Mouse (Mus musculus): ENCODE measurements around the gene Fto. TPM values are rescaled to one million over a fixed set of nuclear protein-coding genes. Genes with fewer than 3 reads are reported as not detected.
A peak's percentile ranks its signal among the peaks of the same experiment; 100 is the strongest.

Fto gene
- polyA plus RNA-seq, 1 experiment from 2014 or later = 28.6 TPM

DNA sequence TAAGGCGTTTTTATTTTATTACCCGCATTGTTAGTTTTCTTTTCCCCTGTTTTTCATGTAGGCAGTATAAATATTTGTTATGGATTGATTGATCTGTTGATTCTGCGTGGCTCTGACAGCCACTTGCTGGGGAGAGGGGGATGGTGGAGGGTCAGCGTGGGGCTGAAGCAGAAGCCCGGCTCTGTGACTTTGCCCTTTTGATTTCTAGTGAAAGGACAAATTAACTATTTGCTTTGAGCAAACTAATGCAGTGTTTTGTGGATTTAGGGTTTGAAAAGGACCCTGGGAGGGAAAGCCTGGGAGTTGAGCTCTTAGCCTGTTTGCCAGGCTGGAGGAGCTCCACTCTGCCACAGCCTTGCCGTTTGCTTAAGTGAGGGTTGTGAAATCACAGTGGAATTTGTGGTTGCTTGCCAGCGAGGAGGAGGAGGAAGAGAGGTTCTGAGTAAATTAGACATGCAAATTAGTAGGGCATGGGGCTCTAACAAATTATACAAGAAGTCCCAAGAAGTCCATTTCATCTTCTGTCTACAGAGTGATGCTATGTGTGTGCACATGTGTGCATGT is 68.3 kb downstream of the Fto start:
- no peaks in the 10 kb centered on the region for H3K36me3 ChIP-seq
- no peaks in the 10 kb centered on the region for H3K27me3 ChIP-seq (replicated peaks)
- H3K4me3 ChIP-seq = no peak overlapping the region
- H3K9ac ChIP-seq = no peak overlapping the region
- H3K27ac ChIP-seq = no peak overlapping the region
- WGBS (ENCODE audit: insufficient replicate concordance) = 32% methylated on average over 7 of the region's 7 CpGs
- H3K9me3 ChIP-seq (replicated peaks) = no peaks in the 10 kb centered on the region
- ATAC-seq = peak; percentile 28; the same call in 1 of the 2 replicates
- peaks cover 57% of the 10 kb centered on the region for H3K4me1 ChIP-seq
- no peak overlapping the region for H3K4me2 ChIP-seq

DNA sequence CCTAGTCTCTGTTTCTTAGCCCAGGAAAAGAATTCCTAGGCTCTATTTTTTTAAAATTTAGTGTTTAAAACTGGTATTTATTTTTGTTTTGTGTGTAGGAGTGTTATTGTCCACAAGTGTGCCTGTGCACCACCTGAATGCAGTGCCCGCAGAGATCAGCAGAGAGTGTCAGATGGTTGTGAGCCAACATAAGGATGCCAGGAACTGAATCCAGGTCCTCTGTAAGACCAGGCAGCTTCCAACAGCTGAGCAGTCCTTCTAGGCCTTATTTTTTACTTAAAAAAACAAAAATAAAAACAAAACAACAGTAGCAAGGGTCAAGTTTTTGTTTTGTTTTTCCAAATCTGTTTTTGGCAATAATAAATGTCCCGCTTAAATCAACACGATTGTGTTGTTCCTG is 69.9 kb downstream of the Fto start:
- Histone ChIP-seq H3K4me3 (no peak overlapping the region), H3K4me1 (peaks cover 41% of the 10 kb centered on the region), H3K27me3 (replicated peaks) (no peaks in the 10 kb centered on the region), H3K27ac (no peak overlapping the region), H3K9me3 (replicated peaks) (no peaks in the 10 kb centered on the region), H3K4me2 (no peak overlapping the region), H3K9ac (no peak overlapping the region), H3K36me3 (no peaks in the 10 kb centered on the region)
- no peak for ATAC-seq
- 76% methylated on average over 3 of the region's 3 CpGs for WGBS (ENCODE audit: insufficient replicate concordance)

DNA sequence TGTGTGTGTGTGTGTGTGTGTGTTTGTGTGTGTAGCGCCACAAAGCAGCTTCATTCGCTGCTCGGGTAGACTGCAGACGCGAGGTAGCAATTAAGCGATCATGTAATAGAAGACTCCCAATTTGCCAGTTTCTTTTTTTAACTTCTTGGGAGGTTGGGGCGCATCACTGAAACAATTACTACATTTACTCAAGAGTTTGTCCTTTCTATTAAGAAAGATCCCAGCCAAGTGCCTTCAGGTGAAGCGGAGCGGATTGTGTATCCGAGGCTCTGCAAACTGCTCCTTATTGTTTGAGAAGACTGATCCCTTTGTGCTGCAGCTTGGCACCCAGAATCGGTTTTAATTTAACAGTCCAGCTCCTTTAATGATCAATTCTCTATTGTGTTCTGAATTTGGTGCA is 70.5 kb downstream of the Fto start:
- no peaks in the 10 kb centered on the region for H3K9me3 ChIP-seq (replicated peaks)
- no peak overlapping the region for H3K4me2 ChIP-seq
- peaks cover 40% of the 10 kb centered on the region for H3K4me1 ChIP-seq
- no peak overlapping the region for H3K9ac ChIP-seq
- 86% methylated on average over 11 of the region's 11 CpGs for WGBS (ENCODE audit: insufficient replicate concordance)
- no peak for ATAC-seq
- H3K27ac ChIP-seq = no peak overlapping the region
- no peaks in the 10 kb centered on the region for H3K27me3 ChIP-seq (replicated peaks)
- no peaks in the 10 kb centered on the region for H3K36me3 ChIP-seq
- no peak overlapping the region for H3K4me3 ChIP-seq

DNA sequence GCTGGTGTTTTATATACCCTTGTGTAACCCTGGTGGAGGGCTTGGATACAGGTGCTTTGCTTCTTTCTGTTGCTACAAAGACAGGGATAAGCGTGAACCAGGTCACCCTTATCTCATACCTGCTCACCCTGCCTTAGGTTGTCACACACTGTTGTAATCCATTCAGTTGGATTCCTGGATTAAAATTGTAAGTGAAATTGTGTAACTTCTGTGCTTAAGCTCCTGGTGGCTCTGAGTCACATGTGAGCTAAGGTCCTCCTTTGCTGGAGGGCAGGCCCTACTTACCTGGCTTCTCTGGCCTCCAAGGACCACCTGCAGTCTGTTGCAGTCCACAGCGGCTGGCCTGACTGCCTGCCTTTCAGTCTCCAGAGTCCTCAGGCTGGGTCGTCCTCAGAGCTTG is 71.1 kb downstream of the Fto start:
- H3K27ac ChIP-seq = no peak overlapping the region
- no peak for ATAC-seq
- 70% methylated on average over 3 of the region's 3 CpGs for WGBS (ENCODE audit: insufficient replicate concordance)

DNA sequence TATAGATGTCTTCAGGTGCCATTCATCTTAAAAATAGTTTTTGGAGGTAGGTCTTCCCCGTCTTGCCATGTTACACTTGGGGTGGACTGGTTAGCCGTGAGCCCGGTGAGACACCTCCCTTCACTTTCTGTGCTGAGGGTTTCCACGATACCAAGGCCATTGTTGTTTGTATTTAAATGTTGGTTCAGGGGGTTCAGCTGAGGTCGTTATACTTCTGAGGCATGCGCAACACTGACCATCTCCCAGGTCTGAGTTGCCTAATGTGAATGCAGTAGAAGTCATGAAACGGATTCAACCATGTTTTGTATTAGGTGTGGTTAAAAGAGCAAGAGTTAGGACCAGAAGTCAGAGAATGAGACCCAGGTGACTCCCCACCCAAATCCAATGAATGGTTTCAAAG is 72.5 kb downstream of the Fto start:
- Histone ChIP-seq H3K9me3 (replicated peaks) (no peaks in the 10 kb centered on the region), H3K4me2 (no peak overlapping the region), H3K36me3 (no peaks in the 10 kb centered on the region), H3K27ac (no peak overlapping the region), H3K4me1 (peaks cover 46% of the 10 kb centered on the region), H3K4me3 (no peak overlapping the region), H3K27me3 (replicated peaks) (no peaks in the 10 kb centered on the region), H3K9ac (no peak overlapping the region)
- 73% methylated on average over 7 of the region's 7 CpGs for WGBS (ENCODE audit: insufficient replicate concordance)
- no peak for ATAC-seq

More for the DNA sequence above, 71.1 kb downstream of the Fto start:
- no peaks in the 10 kb centered on the region for H3K36me3 ChIP-seq
- no peaks in the 10 kb centered on the region for H3K9me3 ChIP-seq (replicated peaks)
- peaks cover 45% of the 10 kb centered on the region for H3K4me1 ChIP-seq
- no peak overlapping the region for H3K9ac ChIP-seq
- H3K4me2 ChIP-seq = no peak overlapping the region
- H3K27me3 ChIP-seq (replicated peaks) = no peaks in the 10 kb centered on the region
- no peak overlapping the region for H3K4me3 ChIP-seq

DNA sequence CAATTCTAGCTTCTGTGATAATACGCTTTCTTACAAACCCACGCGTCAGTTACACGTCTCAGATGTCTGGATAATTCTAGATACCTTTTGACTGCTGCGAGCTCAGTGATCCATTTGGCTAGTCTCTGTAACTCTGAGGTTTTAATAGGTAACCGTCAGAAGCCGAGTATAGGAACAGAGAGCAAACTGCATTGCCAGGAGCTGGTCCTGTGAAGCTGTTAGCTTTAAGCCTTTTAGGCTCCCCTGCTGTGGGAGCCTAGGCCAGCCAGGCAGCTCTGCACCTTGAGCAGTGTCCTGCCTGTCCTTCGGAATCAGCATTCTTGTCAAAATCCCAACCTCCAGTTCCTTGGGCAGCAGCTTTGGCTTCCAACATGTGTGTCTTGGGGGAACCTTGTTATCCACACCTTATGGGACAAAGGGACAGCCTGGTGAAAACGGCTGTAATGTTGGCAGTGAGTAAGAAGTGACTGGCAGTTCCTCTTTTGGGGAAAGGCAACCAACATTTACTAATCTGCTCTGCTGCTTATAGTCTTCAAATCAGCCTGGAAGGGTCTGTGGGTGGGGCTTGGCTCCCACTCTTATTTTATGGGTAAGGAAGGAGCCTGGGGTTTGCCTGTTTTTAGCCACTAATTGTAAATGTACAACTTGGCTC is 77.2 kb downstream of the Fto start:
- no peak overlapping the region for H3K4me2 ChIP-seq
- H3K27me3 ChIP-seq (replicated peaks) = no peaks in the 10 kb centered on the region
- H3K9ac ChIP-seq = no peak overlapping the region
- no peaks in the 10 kb centered on the region for H3K36me3 ChIP-seq
- no peak overlapping the region; the same call in 1 of the 2 replicates for H3K27ac ChIP-seq
- no peak for ATAC-seq
- H3K4me3 ChIP-seq = no peak overlapping the region
- peaks cover 31% of the 10 kb centered on the region for H3K4me1 ChIP-seq
- no peaks in the 10 kb centered on the region for H3K9me3 ChIP-seq (replicated peaks)
- WGBS (ENCODE audit: insufficient replicate concordance) = 62% methylated on average over 9 of the region's 9 CpGs

DNA sequence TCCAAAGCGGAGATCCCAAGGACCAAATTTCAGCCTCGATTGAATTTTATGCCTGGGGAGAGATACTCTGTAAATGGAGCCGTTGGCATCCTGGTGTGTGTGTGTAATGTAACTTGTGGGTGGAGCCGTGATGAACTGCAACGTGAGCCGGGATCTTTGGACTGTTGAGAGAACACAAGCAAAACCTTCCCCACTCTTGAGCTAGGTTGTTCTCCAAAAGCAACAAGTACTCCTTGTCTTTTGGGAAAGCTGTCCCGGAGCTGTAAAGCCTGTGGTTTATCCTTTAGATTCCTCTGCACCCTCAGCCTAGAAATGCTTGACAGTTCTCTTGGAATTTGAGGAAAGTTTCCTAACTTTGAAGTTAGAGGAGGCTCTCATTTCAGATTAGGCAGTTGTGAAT is 78.9 kb downstream of the Fto start:
- H3K4me3 ChIP-seq = no peak overlapping the region
- no peaks in the 10 kb centered on the region for H3K9me3 ChIP-seq (replicated peaks)
- H3K9ac ChIP-seq = no peak overlapping the region
- H3K27ac ChIP-seq = no peak overlapping the region
- H3K4me1 ChIP-seq = peaks cover 31% of the 10 kb centered on the region
- no peak overlapping the region for H3K4me2 ChIP-seq
- no peaks in the 10 kb centered on the region for H3K27me3 ChIP-seq (replicated peaks)
- WGBS (ENCODE audit: insufficient replicate concordance) = 77% methylated on average over 7 of the region's 7 CpGs
- no peaks in the 10 kb centered on the region for H3K36me3 ChIP-seq
- no peak for ATAC-seq

DNA sequence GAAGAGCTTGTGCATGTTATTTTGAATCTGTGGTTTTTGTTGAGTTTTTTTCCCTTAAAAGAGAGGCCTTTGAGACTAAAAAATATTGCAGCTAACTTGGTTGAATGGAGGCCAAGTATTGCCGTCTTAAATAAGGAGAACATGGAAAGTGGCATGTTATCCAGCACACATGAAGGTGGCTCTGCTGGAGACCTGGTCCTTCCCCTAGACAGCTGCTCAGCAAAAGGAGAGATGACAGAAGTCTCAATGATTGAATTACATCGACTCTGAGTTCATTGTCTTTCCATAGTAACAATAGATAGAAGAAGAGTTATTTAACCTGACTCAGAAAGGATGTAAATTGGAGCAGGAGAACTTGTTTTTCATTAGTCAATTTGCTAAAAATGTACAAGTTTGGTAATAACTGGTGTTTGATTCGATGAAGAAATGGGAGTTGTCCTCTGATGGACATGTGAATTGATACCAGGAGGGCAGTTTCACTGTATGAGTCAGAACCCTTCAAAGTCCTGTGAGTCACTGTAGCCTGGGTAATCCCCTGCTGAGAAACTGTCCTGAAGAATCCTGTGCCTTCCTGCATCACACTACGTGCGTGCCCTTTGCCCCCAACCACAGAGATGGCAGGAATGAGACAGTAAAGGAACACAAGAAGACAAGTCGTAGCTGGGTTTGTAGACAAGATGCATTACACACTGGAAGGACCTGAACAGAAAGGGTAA is 82.2 kb downstream of the Fto start:
- WGBS (ENCODE audit: insufficient replicate concordance) = 79% methylated on average over 6 of the region's 6 CpGs
- no peaks in the 10 kb centered on the region for H3K9me3 ChIP-seq (replicated peaks)
- no peak overlapping the region for H3K9ac ChIP-seq
- no peak overlapping the region for H3K4me2 ChIP-seq
- peaks cover 14% of the 10 kb centered on the region for H3K4me1 ChIP-seq
- no peaks in the 10 kb centered on the region for H3K27me3 ChIP-seq (replicated peaks)
- H3K4me3 ChIP-seq = no peak overlapping the region
- H3K36me3 ChIP-seq = no peaks in the 10 kb centered on the region
- no peak overlapping the region for H3K27ac ChIP-seq
- ATAC-seq = no peak

DNA sequence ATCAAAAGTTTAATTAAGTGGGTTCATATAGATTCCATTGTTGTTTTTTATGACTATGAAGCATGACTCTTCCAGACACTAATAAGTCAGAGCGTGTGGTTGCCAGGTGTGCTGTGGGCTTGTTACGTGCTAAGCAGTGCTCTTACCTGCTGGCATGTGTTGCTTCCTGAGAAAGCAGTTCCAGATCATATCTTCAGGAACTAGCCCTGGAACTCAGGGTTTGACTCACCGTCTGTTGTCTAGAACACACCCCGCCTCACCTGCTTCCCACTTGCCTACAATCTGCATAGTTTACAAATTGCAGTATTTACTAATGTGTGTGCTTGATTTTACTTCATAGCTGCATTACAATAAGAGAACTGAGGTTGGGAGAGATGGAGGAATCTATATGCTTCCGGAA is 84.7 kb downstream of the Fto start:
- H3K4me2 ChIP-seq = no peak overlapping the region
- H3K27ac ChIP-seq = no peak overlapping the region
- 0 out of 2 replicates have a peak, but pooled peaks cover 3% of the 10 kb centered on the region for H3K4me1 ChIP-seq
- no peak overlapping the region for H3K9ac ChIP-seq
- ATAC-seq = no peak
- WGBS (ENCODE audit: insufficient replicate concordance) = 77% methylated on average over 5 of the region's 5 CpGs
- no peaks in the 10 kb centered on the region for H3K27me3 ChIP-seq (replicated peaks)
- no peaks in the 10 kb centered on the region for H3K9me3 ChIP-seq (replicated peaks)
- H3K36me3 ChIP-seq = no peaks in the 10 kb centered on the region
- no peak overlapping the region for H3K4me3 ChIP-seq

DNA sequence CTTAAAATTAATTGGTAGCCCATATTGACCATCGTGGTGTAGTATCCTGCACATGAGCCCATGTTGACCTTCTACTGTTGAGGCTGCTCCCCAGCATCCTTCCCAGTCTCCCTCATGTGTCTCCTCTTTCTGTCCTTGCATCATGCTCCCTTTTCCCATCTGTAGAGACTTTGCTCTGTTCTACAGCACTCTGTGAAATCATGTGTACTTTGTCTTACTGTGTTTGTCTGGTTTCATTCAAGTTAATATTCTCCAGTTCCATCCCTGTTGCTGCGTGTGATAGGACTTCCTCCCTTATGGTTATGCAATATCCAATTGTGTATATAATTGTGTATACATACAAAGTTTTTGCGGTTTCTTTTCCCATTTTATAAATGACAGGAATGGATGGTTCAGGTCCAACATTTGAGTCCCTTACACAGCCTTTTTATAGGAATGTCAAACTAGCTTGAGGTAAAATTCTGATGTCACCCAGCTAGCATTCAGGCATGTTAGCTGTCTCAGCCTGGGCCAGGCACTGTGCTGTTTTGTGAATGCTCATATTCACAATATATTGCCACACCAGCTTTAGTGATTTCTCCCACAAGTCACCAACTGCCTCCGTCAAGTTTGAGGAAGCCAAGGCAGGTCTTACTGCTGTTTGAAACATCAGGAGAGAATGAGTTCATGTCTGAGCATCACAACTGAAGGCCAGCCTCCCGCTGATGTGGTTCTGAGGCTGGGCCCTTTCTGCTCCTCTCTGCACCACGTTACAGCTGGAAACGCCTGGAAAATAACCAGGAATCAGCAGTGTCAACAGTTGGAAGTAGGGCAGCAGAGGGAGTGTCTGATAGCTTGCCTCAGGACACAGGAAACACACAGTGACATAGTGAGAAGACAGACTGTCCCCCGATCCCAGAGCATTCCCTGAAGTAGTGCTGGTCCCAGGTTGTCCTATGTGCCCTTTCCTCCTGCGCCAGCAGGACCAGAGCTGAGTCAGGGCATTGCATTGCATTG is 90.0 kb downstream of the Fto start:
- no peaks in the 10 kb centered on the region for H3K27me3 ChIP-seq (replicated peaks)
- H3K9me3 ChIP-seq (replicated peaks) = no peaks in the 10 kb centered on the region
- peaks cover 23% of the 10 kb centered on the region for H3K4me1 ChIP-seq
- ATAC-seq = 0 out of 2 replicates have a peak, but pooled peaks have one; percentile 8
- no peak overlapping the region for H3K4me2 ChIP-seq
- no peak overlapping the region for H3K4me3 ChIP-seq
- H3K27ac ChIP-seq = 0 out of 2 replicates have a peak overlapping the region, but pooled peaks have one; percentile 36
- 69% methylated on average over 9 of the region's 9 CpGs for WGBS (ENCODE audit: insufficient replicate concordance)
- H3K36me3 ChIP-seq = peaks cover 11% of the 10 kb centered on the region; the same call in 1 of the 2 replicates
- H3K9ac ChIP-seq = no peak overlapping the region

DNA sequence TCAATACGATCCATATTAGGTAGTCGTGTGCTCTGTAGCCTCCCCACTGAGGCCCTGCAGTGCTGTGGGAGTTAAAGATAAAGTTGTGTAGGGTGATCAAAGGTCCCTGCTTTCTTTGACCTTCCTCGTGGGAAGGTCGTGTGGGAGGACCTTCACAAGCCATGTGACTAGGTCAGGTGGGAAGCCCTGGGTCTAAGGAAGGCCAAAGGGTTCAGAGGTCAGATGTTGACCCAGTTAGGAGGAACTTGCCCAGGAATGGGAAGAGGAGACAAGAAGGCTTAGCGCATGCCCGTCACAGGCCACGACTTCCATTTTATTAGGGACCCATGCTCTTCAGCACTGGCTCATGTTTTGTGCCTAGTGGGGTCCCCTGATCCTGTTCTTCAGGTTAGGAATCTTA is 91.0 kb downstream of the Fto start:
- Histone ChIP-seq H3K9ac (no peak overlapping the region), H3K27me3 (replicated peaks) (no peaks in the 10 kb centered on the region), H3K9me3 (replicated peaks) (no peaks in the 10 kb centered on the region), H3K36me3 (peaks cover 16% of the 10 kb centered on the region), H3K4me3 (no peak overlapping the region), H3K27ac (no peak overlapping the region), H3K4me2 (no peak overlapping the region), H3K4me1 (peaks cover 23% of the 10 kb centered on the region)
- 71% methylated on average over 7 of the region's 7 CpGs for WGBS (ENCODE audit: insufficient replicate concordance)
- peak; percentile 38; the same call in 1 of the 2 replicates for ATAC-seq
